Mouse (Mus musculus) lung, postnatal 4 days (tissue): ENCODE data around the gene Hdgfl1.

Source experiments
- DNase-seq, 2 experiments: peaks; one replicate each; pipeline ENCODE4 v3.0.0; 2021

Hdgfl1 gene

DNA sequence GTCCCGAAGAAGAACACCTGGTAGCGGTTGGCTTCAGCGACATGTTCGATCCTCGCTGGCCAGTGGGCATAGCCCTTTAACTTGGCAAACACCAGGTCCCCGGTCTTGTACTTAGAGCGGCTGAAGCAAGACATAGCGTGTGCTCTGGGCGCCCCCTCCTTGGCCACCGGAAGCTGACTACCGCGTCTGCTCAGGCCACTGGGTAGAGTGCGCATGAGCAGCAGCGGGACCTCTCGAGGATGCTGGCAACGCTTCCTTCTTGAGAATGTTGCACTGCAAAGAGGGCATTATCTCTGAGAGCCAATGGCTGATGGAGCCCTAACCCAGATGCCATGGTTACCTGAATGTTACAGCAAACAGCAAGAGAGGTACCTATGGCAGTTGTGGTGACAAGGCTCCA, at the start of gene Hdgfl1:
Gene Hdgfl1, minus strand, starts transcription at position 211 of the 400 bp plus-strand sequence.
- no peak for DNase-seq

- DNase-seq, result peak in 1 of 2 experiments; percentile 3
Observed at GRCm38 (mm10) chr13:26795460-26795859, 25.5 kb upstream of the Hdgfl1 start.

DNA sequence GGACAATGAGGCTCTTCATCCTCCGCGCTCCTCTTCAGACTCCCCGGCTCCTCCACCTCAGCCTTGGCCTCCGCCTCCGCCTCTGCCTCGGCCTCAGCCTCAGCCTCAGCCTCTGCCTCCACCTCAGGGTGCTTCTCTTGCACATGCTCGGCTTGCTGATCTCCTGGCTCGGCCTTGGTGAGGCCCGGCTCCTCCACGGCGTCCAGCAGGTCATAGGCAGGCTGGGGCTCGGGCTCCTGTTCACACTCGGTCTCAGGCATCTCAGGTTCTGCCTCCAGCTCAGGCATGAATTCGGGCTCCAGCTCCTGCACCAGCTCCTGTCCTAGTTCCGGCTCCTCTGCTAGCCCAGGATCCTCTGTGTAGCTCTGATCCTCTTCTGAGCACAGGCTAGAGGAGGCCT, 541 bp downstream of the Hdgfl1 start:
- no peak for DNase-seq

GRCm38 (mm10) chr13:26761966-26762803, 7.8 kb downstream of the Hdgfl1 start:
- no peak for DNase-seq

- no peak for DNase-seq
Observed at GRCm38 (mm10) chr13:26752863-26753262, 17.1 kb downstream of the Hdgfl1 start.

DNA sequence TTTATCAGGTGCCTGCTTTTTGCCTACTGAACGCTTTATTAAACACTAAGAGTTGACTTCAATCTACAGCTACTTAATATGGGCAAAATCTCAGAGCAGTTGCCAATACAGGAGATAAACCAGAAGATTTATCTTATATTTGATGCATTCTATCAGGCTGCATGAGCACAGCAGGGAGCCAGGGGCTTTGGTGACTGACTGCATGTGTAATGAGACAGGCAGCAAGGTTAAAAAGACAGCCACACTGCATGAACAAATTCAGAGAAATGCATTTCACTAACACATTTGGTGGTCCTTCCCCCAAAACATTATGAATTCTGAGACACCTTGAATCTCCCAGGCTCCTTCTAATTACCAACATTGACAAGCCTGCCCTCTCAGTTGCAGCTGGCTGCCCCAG, 17.6 kb downstream of the Hdgfl1 start:
- DNase-seq, result no peak

DNA sequence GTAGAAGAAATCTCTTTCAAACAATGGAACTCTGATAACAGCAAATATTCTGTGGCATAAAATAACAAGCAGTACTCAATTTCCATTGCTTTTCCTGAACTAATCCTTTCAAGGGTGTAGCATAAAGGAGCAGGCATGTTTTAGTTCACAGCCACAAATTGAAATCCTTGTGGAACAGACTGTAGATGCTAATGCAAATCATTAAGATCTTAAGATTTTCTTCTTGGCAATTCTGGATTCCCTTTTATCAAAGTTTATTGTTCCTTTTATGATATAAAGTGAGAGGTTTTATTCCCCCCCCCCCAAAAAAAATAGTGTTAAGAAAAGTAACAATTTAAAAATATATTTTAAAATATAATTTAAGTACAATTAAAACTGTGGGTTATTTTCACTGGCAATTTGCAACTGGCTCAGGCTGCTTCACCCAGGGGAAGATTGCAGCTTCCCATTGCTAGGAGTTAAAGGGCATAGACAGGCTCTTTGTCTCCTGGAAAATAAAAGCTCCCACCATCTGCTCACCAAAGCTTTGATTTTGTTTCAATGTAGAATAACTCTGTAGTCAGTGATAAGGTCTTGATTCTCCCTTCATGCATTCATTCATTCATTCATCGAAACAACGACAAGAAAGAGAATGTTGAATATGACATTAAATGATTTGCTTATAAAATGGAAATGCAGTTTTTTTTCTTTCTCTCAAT, 24.1 kb downstream of the Hdgfl1 start:
- DNase-seq, result no peak

DNA sequence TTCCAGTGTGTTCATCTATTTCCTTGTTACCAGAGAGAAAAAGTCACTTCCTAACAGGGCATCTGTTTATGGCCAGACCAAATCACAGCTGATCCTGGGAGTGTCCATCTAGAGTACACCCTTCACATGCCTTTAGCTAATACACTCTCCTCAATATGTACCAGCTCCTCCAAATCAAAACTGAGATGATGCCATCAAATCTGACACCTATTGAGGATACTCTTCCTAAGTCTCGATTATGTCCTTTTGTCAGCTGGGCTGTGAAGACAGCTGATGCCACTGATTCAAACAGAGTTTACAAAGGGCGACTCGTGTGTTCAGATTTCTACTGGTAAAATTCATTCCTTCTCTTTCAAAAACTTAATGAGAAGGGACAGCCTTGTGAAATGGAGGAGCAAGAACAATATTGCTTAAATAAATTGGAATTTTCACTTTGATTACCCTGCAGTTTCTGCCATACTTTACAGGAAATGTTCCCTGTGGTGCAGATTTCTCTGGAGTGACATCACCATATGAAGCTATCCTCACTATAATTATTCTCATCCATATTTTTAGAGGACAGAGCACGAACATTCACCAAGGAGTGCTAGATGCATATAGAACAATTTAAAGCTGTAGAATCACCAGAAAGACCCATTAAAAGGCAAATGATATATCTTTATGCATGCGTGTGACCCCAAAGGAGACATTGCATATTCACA, 24.8 kb downstream of the Hdgfl1 start:
- no peak for DNase-seq

GRCm38 (mm10) chr13:26744068-26744467, 25.9 kb downstream of the Hdgfl1 start:
- DNase-seq, result no peak

- no peak for DNase-seq
Observed at GRCm38 (mm10) chr13:26734981-26735380, 35.0 kb downstream of the Hdgfl1 start.

DNA sequence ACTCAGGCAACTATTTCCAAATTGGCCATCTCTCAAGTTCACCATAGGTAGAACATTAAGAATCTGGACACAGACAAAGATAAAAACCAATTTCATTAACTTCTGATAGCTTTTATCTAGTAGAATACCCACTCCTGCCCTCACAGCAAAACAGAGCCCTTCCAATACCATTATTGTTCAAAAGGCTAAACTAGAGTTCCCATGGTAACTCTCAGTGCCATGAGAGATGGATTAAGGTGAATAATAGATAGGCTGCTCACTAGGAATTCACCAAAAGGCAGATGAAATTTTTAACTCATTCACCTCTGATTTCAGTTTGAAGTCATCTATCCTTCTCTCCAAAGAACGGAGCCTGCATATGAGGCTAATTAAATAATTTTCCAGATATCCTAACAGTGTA, 45.7 kb downstream of the Hdgfl1 start:
- no peak for DNase-seq

- peak in 1 of 2 experiments; percentile 4 for DNase-seq
Observed at GRCm38 (mm10) chr13:26721333-26721732, 48.6 kb downstream of the Hdgfl1 start.

DNA sequence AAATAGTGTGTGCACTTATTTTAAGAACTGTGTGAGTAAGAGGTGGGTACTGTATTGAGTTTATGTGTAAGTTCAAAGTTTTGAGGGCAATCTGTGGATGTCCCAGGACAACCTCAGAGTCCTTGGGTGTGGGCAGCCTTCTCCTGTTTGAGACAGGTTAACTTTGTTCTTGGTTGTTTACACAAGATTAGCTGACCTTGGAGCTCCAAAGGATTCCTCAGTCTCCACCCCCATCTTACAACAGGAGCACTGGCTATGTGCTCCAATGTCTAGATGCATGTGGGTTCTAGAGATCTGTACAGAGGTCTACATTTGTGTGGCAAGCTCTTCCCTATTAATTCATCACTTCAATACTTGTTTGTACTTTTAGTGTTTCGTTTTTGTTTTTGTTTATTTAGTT, 49.0 kb downstream of the Hdgfl1 start:
- DNase-seq, result no peak

- DNase-seq, result no peak
Observed at GRCm38 (mm10) chr13:26719146-26719715, 50.7 kb downstream of the Hdgfl1 start.
